Mouse (Mus musculus) heart, adult 2 months (tissue): Measurements from ENCODE around the gene Yipf2. TPM values are rescaled to one million over a fixed set of nuclear protein-coding genes. Genes with fewer than 3 reads are reported as not detected.

Source experiments
- DNase-seq, 2 experiments: peaks; one replicate each; pipeline ENCODE4 v3.0.0; 2021
- H3K27ac ChIP-seq: fragments of 200-600 bp; 2 replicates; pipeline ENCODE4 v1.8.1; 2022
- H3K27me3 ChIP-seq: fragments of 200-500 bp; 2 replicates; pipeline ENCODE4 v1.6.1; 2012; ENCODE audit warnings: mild to moderate bottlenecking, low read length, inconsistent platforms, mixed read lengths; ENCODE audit not compliant: control insufficient read depth, insufficient read depth
- H3K36me3 ChIP-seq: fragments of 200-500 bp; 2 replicates; pipeline ENCODE4 v1.6.1; 2012; ENCODE audit warnings: low read length, inconsistent platforms; ENCODE audit not compliant: control insufficient read depth, insufficient read depth
- H3K4me1 ChIP-seq: fragments of 200-500 bp; 2 replicates; pipeline ENCODE4 v1.6.1; 2011; ENCODE audit warnings: low read length; ENCODE audit not compliant: control insufficient read depth, insufficient read depth
- H3K4me3 ChIP-seq: fragments of 200-600 bp; 2 replicates; pipeline ENCODE4 v1.8.1; 2022
- H3K79me2 ChIP-seq: fragments of 200-500 bp; replicated peaks from 2 replicates; pipeline ENCODE4 v1.6.1; 2012; ENCODE audit warnings: mild to moderate bottlenecking, inconsistent platforms, low read length, moderate library complexity, mixed read lengths; ENCODE audit not compliant: control insufficient read depth, insufficient read depth
- H3K9ac ChIP-seq: fragments of 200-500 bp; 2 replicates; pipeline ENCODE4 v1.6.1; 2012; ENCODE audit warnings: low read depth, mild to moderate bottlenecking, control low read depth, inconsistent platforms, low read length, mixed read lengths
- CTCF ChIP-seq: fragments of 200-600 bp; IDR thresholded peaks from 2 replicates; pipeline ENCODE4 v1.8.1; 2022; ENCODE audit warnings: antibody characterized with exemption, mild to moderate bottlenecking, moderate library complexity
- EP300 ChIP-seq: fragments of 200-500 bp; IDR thresholded peaks from 2 replicates; pipeline ENCODE4 v1.6.1; 2011; ENCODE audit warnings: low read depth, low read length, control low read depth; ENCODE audit not compliant: insufficient read depth
- POLR2A ChIP-seq: fragments of 200-500 bp; IDR thresholded peaks from 2 replicates; pipeline ENCODE4 v1.6.1; 2011; ENCODE audit warnings: mild to moderate bottlenecking, low read depth, low read length, control low read depth; ENCODE audit not compliant: insufficient read depth
- WGBS: fragments of 180-500 bp; shearing (Covaris S2); methylation state at CpG from one replicate; pipeline ENCODE4 v1.1.7; 2018; 5-methylcytosine and 5-hydroxymethylcytosine counted together
- intact Hi-C: fragments of 180-260 bp; cut with DNase I; formaldehyde crosslinking; loops from one replicate; pipeline ENCODE4 v1.15.1; 2025
- polyA plus RNA-seq: library from polyadenylated mRNA; depleted of rRNA; stranded (reverse); fragments of >200 nt; gene quantifications from 2 replicates; pipeline ENCODE4 v1.2.3, GENCODE M21; 2012
- total RNA-seq, 2 experiments: library from RNA; stranded (reverse); gene quantifications; 2 replicates each; pipeline ENCODE4 v1.2.3; 2021

Yipf2 gene
- total and polyA plus RNA-seq, 3 experiments: 6.4 to 12.5 (median 8.0) TPM

GRCm38 (mm10) chr9:21553607-21554273, 38.9 kb downstream of the Yipf2 start:
- whole genome bisulfite sequencing: 83% methylated on average over 6 of the region's 6 CpGs
- peaks cover 12% of the 10 kb centered on the region for H3K4me1 ChIP-seq
- no peaks in the 10 kb centered on the region for H3K79me2 ChIP-seq
- TF ChIP-seq CTCF: no peak
- TF ChIP-seq EP300: no peak
- no peak for TF ChIP-seq POLR2A
- no peak overlapping the region for H3K27ac ChIP-seq
- H3K4me3 ChIP-seq: no peak overlapping the region
- H3K9ac ChIP-seq: no peak overlapping the region
- no peaks in the 10 kb centered on the region for H3K36me3 ChIP-seq
- intact Hi-C loops: no loop called here
- no peak for DNase-seq
- H3K27me3 ChIP-seq: no peaks in the 10 kb centered on the region

GRCm38 (mm10) chr9:21551049-21551448, 41.6 kb downstream of the Yipf2 start:
- H3K27me3 ChIP-seq: no peaks in the 10 kb centered on the region
- H3K27ac ChIP-seq: no peak overlapping the region
- H3K79me2 ChIP-seq: no peaks in the 10 kb centered on the region
- no peaks in the 10 kb centered on the region; the same call in 1 of the 2 replicates for H3K36me3 ChIP-seq
- peaks cover 8% of the 10 kb centered on the region for H3K4me1 ChIP-seq
- 85% methylated on average over 2 of the region's 2 CpGs for whole genome bisulfite sequencing
- DNase-seq: no peak
- TF ChIP-seq EP300: no peak
- TF ChIP-seq POLR2A: no peak
- TF ChIP-seq CTCF: no peak
- H3K4me3 ChIP-seq: no peak overlapping the region
- intact Hi-C loops: no loop called here
- H3K9ac ChIP-seq: no peak overlapping the region

- peaks cover 3% of the 10 kb centered on the region for H3K4me1 ChIP-seq
- H3K27me3 ChIP-seq: no peaks in the 10 kb centered on the region
- DNase-seq: peak; percentile 59
- no peaks in the 10 kb centered on the region for H3K79me2 ChIP-seq
- H3K36me3 ChIP-seq: no peaks in the 10 kb centered on the region; the same call in 1 of the 2 replicates
- peak overlapping the region; percentile 94 for H3K27ac ChIP-seq
- peak overlapping the region; percentile 96 for H3K9ac ChIP-seq
- peak overlapping the region; percentile 85 for H3K4me3 ChIP-seq
- intact Hi-C loops: loop anchor here (1.0 kb wide), 1 partner anchor 45 kb away; the partner anchor contains the start of genes Timm29 and Yipf2
- whole genome bisulfite sequencing: 2% methylated on average over 57 of the region's 66 CpGs
- TF ChIP-seq CTCF (no peak), EP300 (no peak), POLR2A (no peak)
These were observed 45.3 kb downstream of the Yipf2 start for GRCm38 (mm10) chr9:21547075-21547941.

GRCm38 (mm10) chr9:21546789-21547074, 45.9 kb downstream of the Yipf2 start, which contains the start of gene Carm1:
TSS of gene Carm1 (plus strand) at chr9:21546894.
- Histone ChIP-seq H3K79me2 (no peaks in the 10 kb centered on the region), H3K4me1 (peaks cover 3% of the 10 kb centered on the region), H3K27ac (peak within 1 kb of the TSS; percentile 94), H3K4me3 (peak within 1 kb of the TSS; percentile 85), H3K36me3 (no peaks in the 10 kb centered on the region; the same call in 1 of the 2 replicates), H3K27me3 (no peaks in the 10 kb centered on the region), H3K9ac (peak within 1 kb of the TSS; percentile 96)
- no peak for DNase-seq
- WGBS: 14% methylated on average over 52 of the region's 52 CpGs
- intact Hi-C loops: loop anchor here (1.0 kb wide), 1 partner anchor 46 kb away; the partner anchor contains the start of genes Timm29 and Yipf2
- peak; percentile 58 for TF ChIP-seq CTCF
- TF ChIP-seq EP300: no peak
- TF ChIP-seq POLR2A: no peak

GRCm38 (mm10) chr9:21545916-21546788, 46.5 kb downstream of the Yipf2 start:
- TF ChIP-seq CTCF: peak; percentile 20; the same call in 1 of the 2 replicates
- no peak for TF ChIP-seq EP300
- TF ChIP-seq POLR2A: peak; percentile 56; the same call in 1 of the 2 replicates
- Histone ChIP-seq H3K4me3 (peak overlapping the region; percentile 76), H3K36me3 (no peaks in the 10 kb centered on the region; the same call in 1 of the 2 replicates), H3K27me3 (no peaks in the 10 kb centered on the region), H3K27ac (peak overlapping the region; percentile 62), H3K9ac (peak overlapping the region; percentile 64), H3K4me1 (peaks cover 3% of the 10 kb centered on the region), H3K79me2 (no peaks in the 10 kb centered on the region)
- peak; percentile 100 for DNase-seq
- under 1% methylated on average over 67 of the region's 67 CpGs for WGBS
- intact Hi-C loops: loop anchor here (2.0 kb wide), 1 partner anchor 33 kb away; no protein-coding TSS in a partner anchor
